Mouse (Mus musculus) E14TG2a.4 (cell line): ENCODE measurements around the gene Cntn6.

Source experiments
- CTCF ChIP-seq: conservative IDR thresholded peaks from 2 replicates; pipeline ENCODE4 v1.5.1; 2014; ENCODE audit warnings: low read length
- NANOG ChIP-seq: IDR thresholded peaks from 2 replicates; pipeline ENCODE4 v1.6.1; 2014; ENCODE audit warnings: borderline replicate concordance, low read length, mixed read lengths

- TF ChIP-seq CTCF (no peak), NANOG (no peak)
These were observed 195.4 kb downstream of the Cntn6 start for GRCm38 (mm10) chr6:104687980-104688379.
